Comparison of ENCODE assay signal across 7 mouse cellular contexts in genomic region chr16:31664287-31664597, GRCm38 (mm10). TPM values are rescaled to one million over a fixed set of nuclear protein-coding genes. Genes with fewer than 3 reads are reported as not detected.
A peak's percentile ranks its signal among the peaks of the same experiment; 100 is the strongest.
DNase-seq lines count a peak whose midpoint lies in the region; ATAC-seq and TF ChIP-seq lines count a peak whose summit lies in the region.

No protein-coding gene starts in this region.

- TF ChIP-seq POLR2A in embryonic fibroblast, embryonic 13.5 days (IDR thresholded peaks at IDR 0.05; ENCODE audit: low read depth, low read length), result no peak
- TF ChIP-seq POLR2A in small intestine, adult 2 months (IDR thresholded peaks at IDR 0.05; ENCODE audit: low read depth, low read length), result no peak

- H3K4me2 ChIP-seq in lung, postnatal 0 days (replicated peaks; ENCODE audit: low read depth, low read length), result peak overlapping the region; percentile 92
- H3K4me2 ChIP-seq in limb, embryonic 13.5 days (replicated peaks), result peak overlapping the region; percentile 69

- under 1% methylated on average over 22 of the region's 36 CpGs for WGBS in lung, postnatal 0 days
- WGBS in limb, embryonic 13.5 days, result 0% methylated on average over 32 of the region's 36 CpGs
- under 1% methylated on average over 35 of the region's 36 CpGs for WGBS in small intestine, adult 2 months

- H3K4me3 ChIP-seq in lung, postnatal 0 days (ENCODE audit: low read depth, low read length), result peak overlapping the region; percentile 91
- peak overlapping the region; percentile 97 for H3K4me3 ChIP-seq in embryonic fibroblast, embryonic 13.5 days (ENCODE audit: insufficient read depth, low read length)
- peak overlapping the region; percentile 97 for H3K4me3 ChIP-seq in limb, embryonic 13.5 days
- H3K4me3 ChIP-seq in small intestine, adult 2 months (ENCODE audit: low read depth, low read length), result peak overlapping the region; percentile 100

- H3K9ac ChIP-seq in lung, postnatal 0 days (replicated peaks; ENCODE audit: low read depth), result peak overlapping the region; percentile 82
- H3K9ac ChIP-seq in limb, embryonic 13.5 days, result peak overlapping the region; percentile 96

- no peak for DNase-seq in lung, postnatal 0 days (ENCODE audit: low spot score)
- DNase-seq in lung, adult 18-20 months, result no peak
- DNase-seq in left cerebral cortex, adult 8-10 months (ENCODE audit: low spot score in 2 of 2), result no peak
- DNase-seq in ovary, adult 18-20 months (ENCODE audit: low spot score), result no peak

- H3K9me3 ChIP-seq in lung, postnatal 0 days (ENCODE audit: low read length), result no peaks in the 10 kb centered on the region
- H3K9me3 ChIP-seq in limb, embryonic 13.5 days, result no peaks in the 10 kb centered on the region

- no peak for TF ChIP-seq CTCF in lung, postnatal 0 days (IDR thresholded peaks at IDR 0.05)
- no peak for TF ChIP-seq CTCF in embryonic fibroblast, embryonic 13.5 days (IDR thresholded peaks at IDR 0.05; ENCODE audit: borderline replicate concordance, insufficient read depth, low read length)
- TF ChIP-seq CTCF in small intestine, adult 2 months (IDR thresholded peaks at IDR 0.05; ENCODE audit: extremely low read depth, insufficient read length, insufficient replicate concordance, low read depth, low read length), result 0 out of 2 replicates have a peak, but pooled peaks have one; percentile 4

- no peaks in the 10 kb centered on the region for H3K4me1 ChIP-seq in lung, postnatal 0 days (ENCODE audit: insufficient read depth, low read depth, low read length)
- H3K4me1 ChIP-seq in embryonic fibroblast, embryonic 13.5 days (ENCODE audit: control insufficient read depth, insufficient read depth, low read length), result peaks cover 3% of the 10 kb centered on the region; the same call in 1 of the 2 replicates
- peaks cover 30% of the 10 kb centered on the region for H3K4me1 ChIP-seq in limb, embryonic 13.5 days
- H3K4me1 ChIP-seq in small intestine, adult 2 months (ENCODE audit: control insufficient read depth, insufficient read depth, insufficient read length, low read length), result peaks cover 7% of the 10 kb centered on the region

- ATAC-seq in lung, postnatal 0 days, result peak; percentile 65
- ATAC-seq in limb, embryonic 13.5 days (ENCODE audit: low FRiP score, low read depth), result peak; percentile 68

- no peaks in the 10 kb centered on the region for H3K27me3 ChIP-seq in lung, postnatal 0 days (replicated peaks; ENCODE audit: insufficient read depth, low read length)
- H3K27me3 ChIP-seq in limb, embryonic 13.5 days, result no peaks in the 10 kb centered on the region
- H3K27me3 ChIP-seq in small intestine, adult 2 months (ENCODE audit: control insufficient read depth, insufficient read depth, low read length), result no peaks in the 10 kb centered on the region

- no peak for TF ChIP-seq EP300 in lung, postnatal 0 days (IDR thresholded peaks at IDR 0.05)

- no peaks in the 10 kb centered on the region for H3K36me3 ChIP-seq in lung, postnatal 0 days (ENCODE audit: insufficient read depth, low read length)
- H3K36me3 ChIP-seq in limb, embryonic 13.5 days, result peaks cover 20% of the 10 kb centered on the region
- peaks cover 12% of the 10 kb centered on the region for H3K36me3 ChIP-seq in small intestine, adult 2 months (ENCODE audit: control insufficient read depth, insufficient read depth, low read length)

- H3K27ac ChIP-seq in lung, postnatal 0 days (ENCODE audit: low read length), result peak overlapping the region; percentile 97
- peak overlapping the region; percentile 61; the same call in 1 of the 2 replicates for H3K27ac ChIP-seq in embryonic fibroblast, embryonic 13.5 days (ENCODE audit: insufficient read depth, low read length)
- H3K27ac ChIP-seq in limb, embryonic 13.5 days, result peak overlapping the region; percentile 96
- peak overlapping the region; percentile 66 for H3K27ac ChIP-seq in small intestine, adult 2 months (ENCODE audit: insufficient read depth, low read depth, low read length)

RNA-seq across cellular contexts. Expression of gene Dlg1, which starts 1.0 kb away (rescaled TPM):
- polyA plus RNA-seq in lung, postnatal 0 days (2015; fragmentation: Nextera tagmentation; extraction: Ambion mirVana), result 12.7 and 19.3 TPM in 2 replicates
- 127 and 144 TPM in 2 replicates for polyA plus RNA-seq in embryonic fibroblast, embryonic 13.5 days (2011; ENCODE audit: insufficient read length, low read depth, missing spikeins)
- polyA plus RNA-seq in limb, embryonic 13.5 days (2015; fragmentation: Nextera tagmentation; extraction: Ambion mirVana), result 30.7 and 35.6 TPM in 2 replicates
- 3.4 and 7.0 TPM in 2 replicates for polyA plus RNA-seq in small intestine, adult 2 months (2012; rRNA removed)
- 100 to 1,000 TPM; 171 to 183 (median 176) TPM for total RNA-seq in left cerebral cortex, adult 8-10 months (2022)
